Mouse (Mus musculus): Measurements from ENCODE around the gene Hivep3. TPM values are rescaled to one million over a fixed set of nuclear protein-coding genes. Genes with fewer than 3 reads are reported as not detected.

The Hivep3 gene
- polyA plus RNA-seq, 1 experiment from 2014 or later, result 6.8 TPM

DNA sequence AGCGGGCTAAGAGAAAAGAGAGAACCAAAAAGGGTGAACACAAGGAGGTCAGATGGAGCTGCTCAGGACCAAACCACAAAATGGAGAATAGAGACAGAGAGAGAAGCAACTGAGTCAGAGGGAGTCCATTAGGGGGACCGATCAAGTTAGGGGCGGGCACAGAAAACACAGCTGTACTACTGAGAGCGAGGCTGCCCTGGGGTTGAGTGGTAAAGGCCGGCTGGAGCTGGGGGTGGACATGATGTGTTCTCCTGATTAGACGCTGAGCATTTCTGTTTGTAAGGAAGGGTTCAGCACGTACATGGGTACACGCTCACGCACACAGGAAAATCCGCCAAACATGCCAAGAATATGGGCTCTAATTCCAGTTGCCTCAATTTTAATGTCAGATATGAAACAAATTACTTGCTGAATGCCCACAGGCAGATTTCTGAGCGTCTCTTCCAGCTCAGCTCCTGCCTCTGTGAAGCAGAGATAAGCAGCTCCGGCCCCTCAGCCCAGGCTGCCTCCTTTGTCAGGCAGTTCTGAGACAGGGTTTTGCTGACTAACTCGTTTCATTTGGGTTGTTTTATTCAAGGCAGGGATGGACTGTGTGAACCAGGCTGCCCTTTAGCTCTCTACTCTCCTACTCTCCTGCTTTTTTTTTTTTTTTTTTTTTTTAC is 161.3 kb downstream of the Hivep3 start:
- no peak overlapping the region for H3K9ac ChIP-seq
- H3K9me3 ChIP-seq (replicated peaks), result no peaks in the 10 kb centered on the region
- no peaks in the 10 kb centered on the region for H3K36me3 ChIP-seq
- no peak overlapping the region for H3K4me3 ChIP-seq (replicated peaks)
- no peaks in the 10 kb centered on the region for H3K4me1 ChIP-seq
- no peak overlapping the region for H3K27ac ChIP-seq (replicated peaks)
- no peak for ATAC-seq (ENCODE audit: insufficient number of reproducible peaks, low FRiP score, low TSS enrichment, low read depth)
- no peak overlapping the region for H3K4me2 ChIP-seq (replicated peaks)
- H3K27me3 ChIP-seq, result no peaks in the 10 kb centered on the region
- WGBS, result 61% methylated on average over 13 of the region's 13 CpGs

DNA sequence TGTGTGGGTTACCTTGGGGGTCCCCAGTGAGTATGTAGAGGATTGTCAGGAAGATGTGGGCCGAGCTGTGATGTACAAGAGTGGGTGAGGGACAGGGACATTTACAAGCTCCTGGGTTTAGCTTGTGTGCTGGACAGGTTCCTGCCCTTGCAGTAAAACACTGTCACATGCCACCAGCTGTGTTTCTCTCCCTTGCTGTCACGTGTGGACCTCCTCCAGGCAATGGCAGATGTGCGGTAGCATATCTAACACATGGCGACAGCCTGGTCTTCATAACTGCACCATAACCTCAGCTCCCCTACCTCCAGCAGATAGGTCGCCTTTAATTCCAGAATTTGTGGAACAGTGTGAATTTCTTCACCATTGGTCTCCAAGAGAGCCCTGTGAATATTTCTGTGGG is 161.9 kb downstream of the Hivep3 start:
- Histone ChIP-seq H3K36me3 (no peaks in the 10 kb centered on the region), H3K4me3 (replicated peaks) (no peak overlapping the region), H3K4me2 (replicated peaks) (no peak overlapping the region), H3K9ac (no peak overlapping the region), H3K4me1 (no peaks in the 10 kb centered on the region), H3K27ac (replicated peaks) (no peak overlapping the region), H3K9me3 (replicated peaks) (no peaks in the 10 kb centered on the region), H3K27me3 (no peaks in the 10 kb centered on the region)
- WGBS, result 73% methylated on average over 5 of the region's 5 CpGs
- ATAC-seq (ENCODE audit: insufficient number of reproducible peaks, low FRiP score, low TSS enrichment, low read depth), result no peak

DNA sequence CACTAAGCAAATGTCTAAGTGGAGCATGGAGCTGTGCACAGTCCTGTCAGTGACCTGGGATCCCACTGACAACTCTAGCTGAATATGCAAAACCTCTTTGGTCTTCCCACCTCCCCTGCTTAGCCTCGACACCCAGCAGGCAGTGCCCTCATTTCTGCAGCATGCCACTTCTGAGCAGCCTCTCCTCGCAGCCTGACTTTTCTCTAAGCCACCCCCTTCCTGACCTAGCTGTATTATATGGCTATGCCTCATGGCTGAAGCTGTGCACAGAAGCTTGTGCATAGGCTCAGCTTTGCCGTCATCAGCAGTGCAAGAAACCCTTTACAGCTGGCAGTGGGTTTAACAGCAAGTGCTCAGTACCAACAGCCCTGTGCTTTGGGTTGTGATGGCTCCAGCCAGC is 163.0 kb downstream of the Hivep3 start:
- Histone ChIP-seq H3K9ac (no peak overlapping the region), H3K27ac (replicated peaks) (no peak overlapping the region), H3K9me3 (replicated peaks) (no peaks in the 10 kb centered on the region), H3K36me3 (no peaks in the 10 kb centered on the region), H3K4me3 (replicated peaks) (no peak overlapping the region), H3K4me2 (replicated peaks) (no peak overlapping the region), H3K27me3 (no peaks in the 10 kb centered on the region), H3K4me1 (no peaks in the 10 kb centered on the region)
- ATAC-seq (ENCODE audit: insufficient number of reproducible peaks, low FRiP score, low TSS enrichment, low read depth), result no peak
- 52% methylated on average over 3 of the region's 3 CpGs for WGBS

GRCm38 (mm10) chr4:119897054-119897855 is 163.7 kb downstream of the Hivep3 start:
- H3K27me3 ChIP-seq, result no peaks in the 10 kb centered on the region
- H3K4me1 ChIP-seq, result no peaks in the 10 kb centered on the region
- H3K4me3 ChIP-seq (replicated peaks), result no peak overlapping the region
- no peaks in the 10 kb centered on the region for H3K36me3 ChIP-seq
- H3K9ac ChIP-seq, result no peak overlapping the region
- H3K27ac ChIP-seq (replicated peaks), result no peak overlapping the region
- ATAC-seq (ENCODE audit: insufficient number of reproducible peaks, low FRiP score, low TSS enrichment, low read depth), result peak; percentile 67; the same call in 1 of the 2 replicates
- no peak overlapping the region for H3K4me2 ChIP-seq (replicated peaks)
- WGBS, result 42% methylated on average over 6 of the region's 6 CpGs
- H3K9me3 ChIP-seq (replicated peaks), result no peaks in the 10 kb centered on the region

- Histone ChIP-seq H3K4me2 (replicated peaks) (no peak overlapping the region), H3K4me1 (no peaks in the 10 kb centered on the region), H3K36me3 (no peaks in the 10 kb centered on the region), H3K4me3 (replicated peaks) (no peak overlapping the region), H3K27me3 (no peaks in the 10 kb centered on the region), H3K9me3 (replicated peaks) (no peaks in the 10 kb centered on the region), H3K9ac (no peak overlapping the region), H3K27ac (replicated peaks) (no peak overlapping the region)
- no peak for ATAC-seq (ENCODE audit: insufficient number of reproducible peaks, low FRiP score, low TSS enrichment, low read depth)
- WGBS, result 67% methylated on average over 16 of the region's 16 CpGs
Observed at GRCm38 (mm10) chr4:119901556-119902491, 168.2 kb downstream of the Hivep3 start.

DNA sequence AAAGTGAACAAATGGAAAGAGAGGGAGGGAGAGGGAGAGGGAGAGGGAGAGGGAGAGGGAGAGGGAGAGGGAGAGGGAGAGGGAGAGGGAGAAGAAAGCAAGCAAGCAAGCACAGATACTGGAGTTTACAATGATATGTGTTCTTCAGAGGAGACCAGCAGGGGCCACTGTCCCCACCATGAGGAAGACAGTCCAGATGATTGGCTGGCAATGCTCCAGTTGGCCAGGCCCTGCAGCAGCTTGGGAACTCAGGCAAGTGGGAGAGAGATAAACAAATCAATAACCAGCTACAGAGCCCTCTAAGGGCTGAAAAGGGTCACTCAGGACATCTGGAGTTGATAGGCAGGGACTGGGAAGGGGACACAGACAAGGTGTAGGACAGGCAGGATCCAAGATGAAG is 169.7 kb downstream of the Hivep3 start:
- Histone ChIP-seq H3K4me3 (replicated peaks) (no peak overlapping the region), H3K27me3 (no peaks in the 10 kb centered on the region), H3K9me3 (replicated peaks) (no peaks in the 10 kb centered on the region), H3K4me2 (replicated peaks) (no peak overlapping the region), H3K27ac (replicated peaks) (no peak overlapping the region), H3K4me1 (no peaks in the 10 kb centered on the region), H3K36me3 (no peaks in the 10 kb centered on the region), H3K9ac (no peak overlapping the region)
- no peak for ATAC-seq (ENCODE audit: insufficient number of reproducible peaks, low FRiP score, low TSS enrichment, low read depth)

DNA sequence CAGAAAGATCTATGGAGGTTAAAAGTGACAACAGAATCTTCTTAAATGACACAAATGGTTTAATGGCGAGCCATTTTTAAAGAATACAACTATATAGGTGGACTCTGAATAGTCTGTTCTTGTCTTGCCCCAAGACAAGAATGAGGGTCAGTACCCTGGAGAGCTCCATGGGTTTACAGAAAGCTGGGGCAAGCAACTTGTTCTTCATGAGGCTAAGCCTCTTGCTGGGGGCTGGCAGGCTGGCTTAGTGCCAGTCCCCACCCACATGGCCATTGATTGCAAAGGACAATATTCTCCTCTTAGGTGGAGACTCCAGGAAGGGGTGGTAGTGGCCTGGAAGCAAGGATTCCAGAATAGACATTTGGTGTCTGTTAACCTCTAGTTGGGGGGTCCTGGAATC is 170.2 kb downstream of the Hivep3 start:
- 33% methylated on average over 1 of the region's 1 CpGs for WGBS
- ATAC-seq (ENCODE audit: insufficient number of reproducible peaks, low FRiP score, low TSS enrichment, low read depth), result no peak
- no peak overlapping the region for H3K27ac ChIP-seq (replicated peaks)

GRCm38 (mm10) chr4:119904296-119904695 is 170.7 kb downstream of the Hivep3 start:
- 90% methylated on average over 4 of the region's 4 CpGs for WGBS
- H3K9me3 ChIP-seq (replicated peaks), result no peaks in the 10 kb centered on the region
- ATAC-seq (ENCODE audit: insufficient number of reproducible peaks, low FRiP score, low TSS enrichment, low read depth), result no peak
- no peak overlapping the region for H3K4me2 ChIP-seq (replicated peaks)
- H3K9ac ChIP-seq, result no peak overlapping the region
- no peaks in the 10 kb centered on the region for H3K36me3 ChIP-seq
- H3K4me3 ChIP-seq (replicated peaks), result no peak overlapping the region
- H3K27ac ChIP-seq (replicated peaks), result no peak overlapping the region
- no peaks in the 10 kb centered on the region for H3K27me3 ChIP-seq
- H3K4me1 ChIP-seq, result no peaks in the 10 kb centered on the region

More for the DNA sequence above, 170.2 kb downstream of the Hivep3 start:
- Histone ChIP-seq H3K4me3 (replicated peaks) (no peak overlapping the region), H3K4me1 (no peaks in the 10 kb centered on the region), H3K4me2 (replicated peaks) (no peak overlapping the region), H3K9ac (no peak overlapping the region), H3K36me3 (no peaks in the 10 kb centered on the region), H3K9me3 (replicated peaks) (no peaks in the 10 kb centered on the region), H3K27me3 (no peaks in the 10 kb centered on the region)

- H3K9ac ChIP-seq, result no peak overlapping the region
- WGBS, result 69% methylated on average over 4 of the region's 4 CpGs
- H3K9me3 ChIP-seq (replicated peaks), result no peaks in the 10 kb centered on the region
- ATAC-seq (ENCODE audit: insufficient number of reproducible peaks, low FRiP score, low TSS enrichment, low read depth), result no peak
- H3K4me2 ChIP-seq (replicated peaks), result no peak overlapping the region
- H3K27ac ChIP-seq (replicated peaks), result no peak overlapping the region
- no peak overlapping the region for H3K4me3 ChIP-seq (replicated peaks)
- H3K4me1 ChIP-seq, result no peaks in the 10 kb centered on the region
- H3K27me3 ChIP-seq, result no peaks in the 10 kb centered on the region
- no peaks in the 10 kb centered on the region for H3K36me3 ChIP-seq
Observed at GRCm38 (mm10) chr4:119907106-119907505, 173.5 kb downstream of the Hivep3 start.

DNA sequence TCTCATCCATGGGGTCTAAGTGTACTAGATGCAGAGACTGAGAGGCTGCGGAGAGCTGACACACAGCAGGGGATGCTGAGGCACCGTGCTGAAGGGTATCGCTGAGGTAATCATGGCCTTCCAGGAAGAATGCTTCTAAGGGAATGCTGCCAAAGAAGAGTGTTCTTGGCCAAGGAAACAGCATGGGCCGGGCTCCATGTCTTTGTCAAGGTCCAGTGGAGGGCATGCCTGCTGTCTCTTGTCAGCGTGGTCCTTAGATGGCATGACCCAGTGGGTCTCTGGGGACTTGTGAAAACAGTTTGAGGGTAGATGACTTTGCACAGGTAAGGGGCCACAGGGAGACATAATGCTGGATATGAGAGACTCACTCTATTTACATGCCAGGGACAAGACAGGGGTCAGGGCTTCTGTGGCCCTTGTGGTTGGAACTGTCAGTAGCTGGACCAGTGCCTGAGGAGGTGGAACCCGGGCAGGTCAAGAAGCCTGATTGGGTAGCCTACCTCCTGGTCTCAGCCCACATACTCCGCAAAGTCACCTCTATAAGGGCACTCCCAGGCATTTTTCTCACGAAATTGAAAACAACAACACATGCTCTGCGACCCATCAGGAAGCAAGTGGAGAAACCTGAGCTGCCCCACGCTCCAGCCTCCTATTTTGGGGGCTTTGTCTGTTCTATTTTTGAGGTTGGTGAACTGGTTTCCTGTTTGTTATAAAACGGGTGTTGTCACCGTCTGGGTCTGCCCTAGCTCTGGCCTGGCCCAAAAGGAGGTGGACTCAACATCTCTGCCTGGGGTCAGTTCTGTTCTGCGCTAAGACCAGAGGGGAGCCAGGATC is 177.7 kb downstream of the Hivep3 start:
- 62% methylated on average over 13 of the region's 13 CpGs for WGBS
- Histone ChIP-seq H3K36me3 (no peaks in the 10 kb centered on the region), H3K27me3 (no peaks in the 10 kb centered on the region), H3K27ac (replicated peaks) (no peak overlapping the region), H3K9me3 (replicated peaks) (no peaks in the 10 kb centered on the region), H3K9ac (no peak overlapping the region), H3K4me2 (replicated peaks) (no peak overlapping the region), H3K4me1 (no peaks in the 10 kb centered on the region), H3K4me3 (replicated peaks) (no peak overlapping the region)
- no peak for ATAC-seq (ENCODE audit: insufficient number of reproducible peaks, low FRiP score, low TSS enrichment, low read depth)

Data from embryonic facial prominence, embryonic 15.5 days (tissue).